Mouse (Mus musculus) brain, embryonic 14.5 days (tissue): ENCODE measurements around the gene Lamb3.

Experiments
- CTCF ChIP-seq: fragments of 200-500 bp; IDR thresholded peaks from 2 replicates; pipeline ENCODE4 v1.5.1; 2012; ENCODE audit warnings: inconsistent platforms, mild to moderate bottlenecking, moderate library complexity, borderline replicate concordance; ENCODE audit not compliant: insufficient read depth, insufficient read length; ENCODE audit errors: extremely low read depth
- POLR2A ChIP-seq: fragments of 200-500 bp; IDR thresholded peaks from 2 replicates; pipeline ENCODE4 v1.6.1; 2012; ENCODE audit warnings: mild to moderate bottlenecking, inconsistent platforms, borderline replicate concordance; ENCODE audit not compliant: poor library complexity, insufficient read depth, insufficient read length, severe bottlenecking; ENCODE audit errors: extremely low read depth

DNA sequence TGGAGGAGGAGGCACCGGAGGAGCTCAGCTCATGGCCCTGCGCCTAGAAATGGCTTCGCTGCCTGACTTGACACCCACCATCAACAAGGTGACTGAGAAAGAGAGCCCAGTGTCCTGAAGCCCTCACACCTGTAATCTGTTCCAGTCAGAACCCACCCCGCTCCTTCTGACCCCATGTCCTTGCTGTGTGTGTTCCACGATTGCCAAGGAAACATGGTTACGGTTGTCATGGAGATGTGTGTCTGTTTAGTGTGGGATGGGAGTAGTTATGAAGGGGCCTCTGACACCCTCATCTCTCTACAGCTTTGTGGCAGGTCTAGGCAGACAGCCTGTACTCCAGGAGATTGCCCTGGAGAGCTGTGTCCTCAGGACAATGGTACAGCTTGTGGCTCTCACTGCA lies 127.0 kb downstream of the Lamb3 start:
- TF ChIP-seq CTCF: no peak
- TF ChIP-seq POLR2A: no peak
